ENCODE assay signal across 31 mouse cellular contexts in the genomic region with DNA sequence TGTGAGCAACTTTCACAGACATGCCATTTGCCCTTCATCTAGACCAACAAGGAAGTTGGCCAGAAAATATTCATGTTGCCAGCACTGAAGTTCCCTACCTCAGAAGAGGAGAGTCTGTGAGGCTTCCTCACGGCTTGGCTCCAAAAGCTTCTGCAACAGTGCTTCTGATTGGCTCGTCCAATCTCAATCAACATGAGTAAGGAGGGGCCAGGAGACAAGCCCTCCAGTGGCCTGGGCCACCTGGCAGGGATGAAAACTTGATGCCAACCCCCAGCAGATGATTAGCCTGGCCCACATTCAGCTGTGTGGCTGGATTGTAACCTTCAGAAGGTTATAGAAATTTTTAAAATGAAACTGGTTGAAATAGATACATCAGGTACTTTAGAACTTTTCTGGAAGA. TPM values are rescaled to one million over a fixed set of nuclear protein-coding genes. Genes with fewer than 3 reads are reported as not detected.
"Had no signal": no experiment of that assay in that cellular context is flagged by ENCODE, and none has a peak within 500 bp of the region (broad histone marks: within the 10 kb centered on the region; RNA-seq: fewer than 3 reads in every experiment).

No protein-coding gene starts in this region.

- H3K27ac ChIP-seq: heart, embryonic 10.5 days; heart, embryonic 13.5 days; heart, embryonic 15.5 days; hindbrain, embryonic 10.5 days; hindbrain, embryonic 12.5 days; hindbrain, embryonic 13.5 days; hindbrain, embryonic 14.5 days; hindbrain, embryonic 15.5 days; hindbrain, postnatal 0 days; intestine, embryonic 15.5 days; kidney, embryonic 15.5 days; kidney, postnatal 0 days; layer of hippocampus, adult 2 months had no signal

- H3K4me3 ChIP-seq: heart, embryonic 10.5 days; heart, embryonic 12.5 days; heart, embryonic 13.5 days; heart, embryonic 15.5 days; hindbrain, embryonic 10.5 days; hindbrain, embryonic 12.5 days; hindbrain, embryonic 13.5 days; hindbrain, embryonic 15.5 days; intestine, embryonic 15.5 days; kidney, embryonic 15.5 days; layer of hippocampus, adult 2 months had no signal

- H3K4me1 ChIP-seq: intestine, embryonic 15.5 days had no signal

- DNase-seq: heart, postnatal 10 days; heart, postnatal 14 days; heart, postnatal 36 days; heart, postnatal 4 days; kidney, adult 11 months; kidney, adult 18-20 months; kidney, adult 2 months; kidney, adult 8-10 months; kidney, adult 9 months; kidney, postnatal 10 days; kidney, postnatal 14 days; kidney, postnatal 25 days; kidney, postnatal 36 days; kidney, postnatal 4 days; layer of hippocampus, adult 9-11 months; layer of hippocampus, postnatal 36 days had no signal

- H3K27me3 ChIP-seq: heart, embryonic 15.5 days; intestine, embryonic 15.5 days; kidney, embryonic 15.5 days had no signal

- H3K36me3 ChIP-seq: heart, embryonic 10.5 days; heart, embryonic 12.5 days; heart, embryonic 13.5 days; heart, embryonic 15.5 days; hindbrain, embryonic 10.5 days; hindbrain, embryonic 12.5 days; hindbrain, embryonic 13.5 days; hindbrain, embryonic 15.5 days; intestine, embryonic 15.5 days; kidney, embryonic 15.5 days had no signal

RNA-seq across cellular contexts. Expression of a gene that starts 10.5 kb away (rescaled TPM):
- total RNA-seq: hematopoietic stem cell, adult 5-6 weeks had no signal
